Mouse (Mus musculus) common myeloid progenitor, adult 5-6 weeks (primary cell): ENCODE data around the gene Ikbke. TPM values are rescaled to one million over a fixed set of nuclear protein-coding genes. Genes with fewer than 3 reads are reported as not detected.

Experiments used
- ATAC-seq: replicated peaks from 2 replicates; pipeline ENCODE4 v1.8.0; 2016; ENCODE audit warnings: low read depth, mild to moderate bottlenecking, moderate TSS enrichment, inconsistent platforms; ENCODE audit not compliant: poor library complexity, severe bottlenecking
- total RNA-seq: library from RNA; stranded (forward); fragments of 200-1000, 187-1606 nt; gene quantifications from 2 replicates; pipeline ENCODE4 v1.2.3, GENCODE M21; 2017

The Ikbke gene
- total RNA-seq, 1 experiment from 2014 or later, result 7.3 TPM

- ATAC-seq, result no peak
Measured at GRCm38 (mm10) chr1:131206342-131206741, 73.1 kb downstream of the Ikbke start.

- ATAC-seq, result no peak
Measured at GRCm38 (mm10) chr1:131204461-131204860, 74.9 kb downstream of the Ikbke start.

Other genes with a start within 250 kb of the Ikbke start
- gene Mapkapk2, start 181.8 kb downstream of the Ikbke start, total RNA-seq, result 124 and 128 TPM in 2 replicates
- 10.3 and 11.4 TPM in 2 replicates for gene Dyrk3, start 141.3 kb downstream of the Ikbke start, total RNA-seq
- gene Eif2d, start 126.4 kb downstream of the Ikbke start, total RNA-seq, result 28.7 and 32.8 TPM in 2 replicates
- gene Rassf5, start 34.3 kb downstream of the Ikbke start, total RNA-seq, result 48.2 and 49.4 TPM in 2 replicates
- 11.4 and 14.6 TPM in 2 replicates for gene Srgap2, start 247.7 kb upstream of the Ikbke start, total RNA-seq
- 3.3 and 5.8 TPM in 2 replicates for gene Fam72a, start 248.3 kb upstream of the Ikbke start, total RNA-seq